Mouse (Mus musculus) bone marrow, adult 2 months (tissue): ENCODE measurements around the gene Arhgap21.

Experiments used
- CTCF ChIP-seq: fragments of 200-500 bp; IDR thresholded peaks from 2 replicates; pipeline ENCODE4 v1.5.1; 2011; ENCODE audit warnings: low read length, control low read depth; ENCODE audit not compliant: control insufficient read depth, insufficient read depth
- POLR2A ChIP-seq: fragments of 200-500 bp; IDR thresholded peaks from 2 replicates; pipeline ENCODE4 v1.6.1; 2011; ENCODE audit warnings: low read depth, mild to moderate bottlenecking, control low read depth, low read length, borderline replicate concordance; ENCODE audit not compliant: control insufficient read depth

DNA sequence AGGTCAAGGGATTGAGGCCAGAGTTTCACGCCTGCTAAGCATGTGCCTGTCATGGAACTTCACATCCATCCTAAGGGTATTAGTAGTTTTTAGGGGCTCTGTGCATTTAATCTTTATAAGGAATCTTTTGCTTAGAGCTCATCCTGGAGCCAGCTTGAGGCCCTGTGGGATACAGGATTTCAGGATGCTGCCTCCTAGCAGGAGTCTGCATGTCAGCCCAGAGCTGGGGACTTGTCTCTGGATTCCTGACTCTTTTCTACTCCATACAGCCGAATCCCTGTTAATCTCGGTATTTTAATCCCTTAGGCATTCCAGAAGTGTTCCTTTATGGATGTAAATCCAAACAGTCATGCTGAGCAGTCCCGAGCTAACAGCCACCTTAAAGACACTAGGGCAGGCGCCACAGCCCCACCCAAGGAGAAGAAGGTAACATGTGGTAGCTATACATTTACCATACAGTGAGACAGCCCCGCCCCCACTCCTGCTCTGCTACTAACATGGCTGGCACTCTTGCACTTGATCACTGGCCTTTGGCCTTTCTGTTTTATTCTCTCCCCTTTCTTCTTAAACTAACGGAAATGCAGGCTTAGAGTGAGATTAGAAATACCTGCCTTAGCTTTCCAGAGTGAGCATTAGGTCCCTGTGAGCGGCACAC lies 167.3 kb downstream of the Arhgap21 start:
- TF ChIP-seq CTCF (no peak), POLR2A (no peak)
